Mouse (Mus musculus): ENCODE measurements around the gene Gins2.

Gins2 gene

DNA sequence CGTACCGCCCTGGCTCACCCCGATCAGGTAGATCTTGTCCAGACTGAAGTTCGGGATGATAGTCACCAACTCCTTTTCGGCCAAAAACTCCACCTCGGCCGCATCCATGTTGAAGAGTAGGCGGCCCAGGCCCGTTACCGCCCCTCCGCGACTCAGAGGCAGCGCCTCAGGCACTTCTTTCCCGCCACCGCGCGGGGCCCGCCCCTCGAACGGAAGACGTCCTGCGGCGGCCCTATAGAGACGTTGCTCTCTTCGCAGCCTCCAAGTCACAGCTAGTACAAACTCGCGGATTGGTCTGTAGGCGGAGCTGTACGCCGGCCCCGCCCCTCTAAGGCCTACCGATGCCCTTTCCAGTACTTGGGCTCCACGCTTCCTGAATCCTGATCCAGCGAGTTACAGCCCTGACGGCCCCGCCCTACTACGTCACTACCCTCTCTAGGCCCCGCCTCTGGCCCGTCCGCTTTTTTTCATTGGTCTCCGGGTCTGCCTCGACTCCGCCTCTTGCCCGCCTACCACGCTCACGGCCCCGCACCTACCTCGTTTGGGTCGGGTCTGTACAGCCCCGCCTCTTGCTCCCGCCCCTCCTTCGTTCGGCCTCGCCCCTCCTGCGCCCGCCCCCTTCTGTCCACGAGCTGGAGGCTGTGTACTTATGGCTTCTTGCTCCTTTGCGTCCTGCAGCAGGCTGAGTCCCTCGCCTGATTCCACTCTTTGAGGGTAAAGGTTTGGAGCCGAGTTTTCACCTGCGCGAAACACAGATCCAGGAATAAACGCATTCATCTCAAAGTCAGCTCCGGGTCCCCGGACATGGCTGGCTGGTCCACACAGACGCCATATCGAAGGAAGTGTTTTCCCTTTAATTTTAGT is at the start of gene Gins2:
Gene Gins2, minus strand, starts transcription at position 397 of the 864 bp plus-strand sequence.
- DNase-seq: peak; percentile 98 to 99

DNA sequence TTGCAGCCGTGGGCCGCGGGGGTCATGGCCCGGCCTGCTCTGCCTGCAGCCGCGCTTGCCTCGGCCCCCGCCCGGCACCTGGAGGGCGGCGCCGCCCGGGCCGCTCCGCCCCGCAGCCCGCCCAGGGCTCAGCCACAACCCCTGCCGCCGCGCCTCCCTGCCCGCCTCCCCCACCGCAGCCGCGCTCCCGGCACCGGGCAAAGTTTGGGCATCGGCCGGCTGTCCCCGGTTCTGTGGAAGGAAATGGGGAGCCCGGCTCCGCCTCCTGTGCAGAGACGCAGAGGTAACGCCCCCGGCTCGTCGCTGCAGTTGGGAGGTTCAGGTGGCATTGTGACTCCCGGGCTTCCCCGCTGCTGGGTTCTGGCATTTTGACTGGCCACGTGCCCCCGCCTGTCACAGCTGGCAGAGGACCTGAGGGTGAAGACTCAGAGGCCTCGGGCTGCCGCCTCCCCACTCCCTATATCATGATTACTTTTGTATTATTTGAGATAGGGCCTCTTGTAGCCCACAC is 45.3 kb upstream of the Gins2 start:
- peak; percentile 35 to 36 for DNase-seq

DNA sequence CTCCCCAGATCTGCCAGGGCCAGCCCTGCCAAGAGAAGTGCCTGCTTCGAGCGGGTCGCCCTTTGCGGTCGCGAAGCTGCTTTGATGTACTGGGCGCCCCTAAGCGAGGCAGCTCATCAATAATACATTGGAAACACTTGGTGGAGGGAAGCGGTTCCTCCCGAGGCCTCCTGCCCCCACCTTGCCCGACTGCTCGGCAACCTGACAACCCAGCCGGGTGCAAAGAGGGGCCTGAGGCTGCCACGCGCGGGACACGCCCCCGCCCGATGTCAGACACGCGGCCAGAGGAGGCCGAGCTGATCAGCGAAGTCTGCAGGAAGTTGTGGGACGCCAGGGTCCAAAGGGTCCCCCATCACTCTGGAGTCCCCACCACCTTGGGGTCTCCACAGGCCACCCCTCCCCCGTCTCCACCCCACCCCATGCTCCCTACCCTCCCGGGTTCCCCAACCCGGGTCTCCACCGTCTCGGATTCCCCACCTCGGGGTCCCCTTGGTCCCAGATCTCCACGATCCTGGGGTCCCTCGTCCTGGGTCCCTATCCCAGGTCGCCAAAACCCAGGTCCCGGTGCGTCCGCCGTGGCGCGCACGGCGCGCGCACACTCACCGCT is 44.7 kb upstream of the Gins2 start:
- no peak for DNase-seq

DNA sequence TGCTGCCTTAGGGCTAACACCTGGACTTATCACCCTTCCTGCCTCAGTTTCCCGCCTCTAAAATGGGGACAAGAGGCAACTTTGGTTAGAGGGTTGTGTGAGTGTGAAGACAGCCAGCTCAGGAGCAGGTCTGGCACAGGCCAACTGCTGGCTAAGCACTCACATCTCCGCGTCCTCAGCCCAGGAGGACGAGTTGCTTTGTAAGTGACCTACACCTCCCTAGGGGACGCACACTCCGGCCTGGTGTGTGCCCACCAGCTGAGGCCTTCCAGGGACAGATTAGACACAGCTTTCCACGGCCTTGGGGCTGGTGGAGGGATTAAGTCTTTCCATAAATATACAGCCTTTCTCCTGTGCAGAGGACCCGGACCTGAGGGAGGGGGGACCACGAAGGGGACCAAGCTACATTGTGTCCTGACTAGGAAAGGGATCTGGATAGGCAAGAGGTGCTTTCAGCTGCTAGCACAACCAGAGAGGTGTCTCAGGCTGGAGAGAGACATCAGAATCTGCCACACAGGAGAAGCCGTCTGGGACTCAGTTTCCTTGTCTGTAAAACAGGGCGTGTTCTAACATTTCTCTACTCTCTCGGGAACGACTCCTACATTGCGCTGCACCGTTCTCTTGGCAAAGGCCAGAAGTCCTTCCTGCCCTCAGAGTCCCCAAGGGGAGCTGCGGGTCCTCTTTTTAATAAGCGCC is 44.0 kb upstream of the Gins2 start:
- no peak for DNase-seq

DNA sequence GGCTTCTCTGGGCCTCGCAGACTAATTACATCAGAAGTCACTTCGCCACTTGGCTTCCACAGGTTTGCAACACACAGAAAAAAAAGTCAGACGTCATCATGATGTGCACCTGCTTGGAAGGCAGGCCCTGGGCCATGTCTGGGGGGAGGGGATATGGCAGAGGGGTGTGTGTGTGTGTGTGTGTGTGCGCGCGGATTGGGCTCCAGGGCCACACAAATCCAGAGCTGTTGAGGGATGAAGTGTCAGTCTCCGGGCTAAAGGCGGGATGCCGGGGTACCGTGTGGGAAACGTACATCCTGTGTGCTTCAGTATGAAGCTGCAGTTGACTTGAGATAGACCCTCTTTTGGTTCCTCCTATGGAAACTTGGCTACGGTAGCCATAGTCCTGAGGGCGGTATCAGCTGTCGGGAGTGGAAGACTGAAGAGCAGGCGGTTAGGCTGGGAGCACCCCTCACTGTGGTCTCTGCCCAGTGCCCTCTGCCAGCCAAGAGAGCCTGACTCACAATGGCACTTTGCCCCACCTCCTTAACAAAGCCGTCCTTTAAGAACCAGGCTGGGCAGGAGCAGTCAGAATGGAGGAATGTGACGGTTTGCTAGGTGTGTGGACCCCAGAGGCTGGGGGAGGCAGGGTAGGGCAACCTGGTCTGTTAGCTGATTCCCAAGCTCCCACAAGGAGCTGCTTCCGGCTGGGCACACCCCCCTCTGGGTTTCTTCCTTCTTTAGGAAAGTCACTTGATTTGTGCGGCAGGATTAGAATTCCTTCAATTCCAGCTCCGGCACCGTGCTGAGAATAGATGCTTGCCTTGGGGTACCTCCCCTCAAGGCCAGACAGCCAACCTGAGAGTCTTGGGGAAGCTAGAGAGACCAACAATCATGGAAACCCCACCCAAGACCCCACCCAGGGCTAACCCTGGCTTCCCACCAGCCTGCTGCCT is 42.6 kb upstream of the Gins2 start:
- no peak for DNase-seq

DNA sequence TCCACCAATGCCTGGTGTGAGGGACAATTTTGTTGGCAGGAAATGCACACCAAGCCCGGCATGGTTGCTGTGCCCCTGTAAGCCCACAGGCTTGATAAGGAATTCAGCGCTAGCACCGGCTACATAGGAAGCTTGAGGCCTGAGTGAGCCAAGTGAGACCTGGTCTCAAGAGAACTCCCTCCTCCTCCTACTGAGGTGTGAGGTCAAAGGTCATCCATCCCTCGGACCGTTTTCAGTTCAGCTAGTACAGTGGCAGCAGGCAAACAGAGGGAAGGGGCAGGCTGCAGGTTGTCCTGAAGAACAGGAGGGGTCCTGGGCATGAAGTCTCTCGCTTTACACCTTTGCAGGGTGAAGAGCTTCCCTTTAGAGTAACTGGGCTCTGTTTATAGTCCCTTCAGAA is 41.7 kb upstream of the Gins2 start:
- DNase-seq: no peak

DNA sequence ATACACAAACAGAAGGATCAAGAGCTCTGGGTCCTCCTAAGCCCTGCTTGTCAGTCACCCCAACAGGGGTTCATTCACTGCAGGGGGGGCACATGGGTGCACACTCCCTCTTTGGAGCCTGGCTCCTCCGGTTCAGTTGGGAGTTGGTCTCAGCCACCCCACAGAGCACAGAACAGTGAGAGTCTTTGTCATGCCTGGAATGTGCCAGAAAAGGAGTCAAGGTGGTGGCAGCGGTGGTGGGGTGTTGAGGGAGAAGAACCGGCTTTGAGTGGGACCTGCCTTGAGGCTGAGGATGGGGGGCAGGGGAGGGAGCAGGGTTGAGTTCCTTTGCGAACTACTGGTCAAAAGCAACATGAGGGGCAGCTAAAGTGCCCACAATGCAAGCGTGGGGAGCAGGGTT is 40.9 kb upstream of the Gins2 start:
- no peak for DNase-seq

DNA sequence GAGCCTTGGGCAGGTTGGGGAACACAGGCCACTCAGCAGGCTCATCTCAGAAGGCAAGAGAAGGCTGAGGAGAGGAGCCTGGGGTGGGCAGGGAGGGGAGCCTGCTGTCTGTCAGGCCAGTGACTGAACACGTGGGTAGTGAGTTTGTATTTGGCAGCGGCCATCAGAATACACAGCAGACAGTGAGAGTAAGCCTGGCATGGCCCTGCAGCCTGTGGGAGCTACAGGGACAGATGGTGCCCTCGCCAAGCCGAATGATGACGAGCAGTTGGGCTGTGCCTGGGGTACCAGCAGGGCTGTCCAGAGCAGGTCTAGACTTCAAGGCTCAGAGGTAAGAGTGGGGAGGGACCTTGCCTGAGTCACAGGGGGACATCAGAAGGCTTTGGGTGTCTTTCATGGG is 38.2 kb upstream of the Gins2 start:
- DNase-seq: peak; percentile 55 to 69

DNA sequence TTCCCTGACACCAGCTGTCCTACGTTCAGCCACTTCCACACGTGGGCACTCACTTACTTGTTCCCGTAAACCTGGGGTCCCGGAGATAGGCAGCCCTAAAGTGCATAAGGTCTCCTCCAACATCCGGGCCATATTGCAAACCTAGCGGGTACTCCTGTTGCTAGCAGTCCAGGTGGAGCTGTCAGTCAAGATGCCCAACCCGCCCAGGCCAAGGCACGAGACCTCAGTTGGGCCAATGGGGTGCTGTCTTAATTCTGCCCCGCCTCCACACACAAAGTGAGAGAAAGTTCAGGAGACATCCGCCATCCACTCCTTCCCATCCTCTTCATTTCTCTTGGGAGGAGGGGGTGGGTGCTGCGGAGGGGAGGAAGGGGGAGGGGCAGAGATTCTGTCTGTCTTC is 37.4 kb upstream of the Gins2 start:
- no peak for DNase-seq

DNA sequence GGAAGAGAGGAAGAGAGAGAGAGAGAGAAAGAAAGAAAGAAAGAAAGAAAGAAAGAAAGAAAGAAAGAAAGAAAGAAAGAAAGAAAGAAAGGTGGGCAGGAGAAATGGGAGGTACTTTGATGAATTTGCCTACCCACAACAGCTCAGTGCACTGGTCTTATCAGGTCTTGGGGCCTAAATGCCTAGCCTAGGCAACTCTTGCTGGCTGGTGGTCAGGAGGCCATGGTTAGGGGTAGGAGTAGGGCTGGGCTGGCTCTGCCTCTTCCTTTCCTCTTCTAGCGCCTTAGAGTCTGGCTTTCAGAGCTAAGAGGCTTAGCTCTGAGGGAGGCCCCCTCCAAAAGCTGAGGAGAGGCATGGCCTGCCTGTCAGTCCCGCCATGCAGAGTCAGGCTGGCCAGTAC is 34.5 kb upstream of the Gins2 start:
- no peak for DNase-seq

DNA sequence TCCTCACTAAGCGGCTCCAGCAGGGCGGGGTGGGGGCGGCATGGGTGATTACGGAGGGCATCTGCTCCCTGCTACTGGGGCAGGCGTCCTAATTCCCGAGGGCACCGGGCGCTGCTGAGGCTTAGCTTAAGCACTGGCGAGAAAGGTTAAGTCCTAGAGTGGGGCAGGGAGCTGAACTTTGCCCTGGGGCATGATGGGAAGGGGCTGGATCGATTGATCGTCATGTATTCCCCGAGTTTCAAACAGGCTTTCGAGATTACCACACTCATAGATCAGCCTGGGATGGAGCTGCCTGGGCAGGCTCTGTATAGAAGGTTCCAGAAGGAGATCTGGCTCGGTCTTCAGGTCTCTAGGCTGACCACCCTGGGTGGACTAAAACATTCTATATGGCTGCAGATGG is 33.1 kb upstream of the Gins2 start:
- no peak for DNase-seq

DNA sequence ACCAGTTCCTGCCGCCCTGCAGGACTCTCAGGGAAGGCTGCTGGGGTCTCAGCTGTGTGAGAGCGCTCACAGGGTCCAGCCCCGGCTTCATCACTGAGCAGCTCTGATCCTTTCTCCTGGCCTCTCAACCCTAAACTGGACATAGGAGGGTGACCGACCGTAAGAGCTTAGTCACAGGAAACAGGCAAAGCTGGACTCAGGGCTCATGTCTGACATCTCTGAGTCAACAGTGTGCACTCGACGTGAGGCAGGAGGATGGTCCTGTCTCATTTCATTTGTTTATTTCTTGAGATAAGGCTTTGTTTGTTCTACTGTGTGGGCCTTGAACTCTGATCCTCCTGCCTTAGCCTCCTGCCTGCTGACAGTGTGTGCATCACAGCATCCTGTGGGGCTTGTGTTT is 31.3 kb upstream of the Gins2 start:
- no peak for DNase-seq

DNA sequence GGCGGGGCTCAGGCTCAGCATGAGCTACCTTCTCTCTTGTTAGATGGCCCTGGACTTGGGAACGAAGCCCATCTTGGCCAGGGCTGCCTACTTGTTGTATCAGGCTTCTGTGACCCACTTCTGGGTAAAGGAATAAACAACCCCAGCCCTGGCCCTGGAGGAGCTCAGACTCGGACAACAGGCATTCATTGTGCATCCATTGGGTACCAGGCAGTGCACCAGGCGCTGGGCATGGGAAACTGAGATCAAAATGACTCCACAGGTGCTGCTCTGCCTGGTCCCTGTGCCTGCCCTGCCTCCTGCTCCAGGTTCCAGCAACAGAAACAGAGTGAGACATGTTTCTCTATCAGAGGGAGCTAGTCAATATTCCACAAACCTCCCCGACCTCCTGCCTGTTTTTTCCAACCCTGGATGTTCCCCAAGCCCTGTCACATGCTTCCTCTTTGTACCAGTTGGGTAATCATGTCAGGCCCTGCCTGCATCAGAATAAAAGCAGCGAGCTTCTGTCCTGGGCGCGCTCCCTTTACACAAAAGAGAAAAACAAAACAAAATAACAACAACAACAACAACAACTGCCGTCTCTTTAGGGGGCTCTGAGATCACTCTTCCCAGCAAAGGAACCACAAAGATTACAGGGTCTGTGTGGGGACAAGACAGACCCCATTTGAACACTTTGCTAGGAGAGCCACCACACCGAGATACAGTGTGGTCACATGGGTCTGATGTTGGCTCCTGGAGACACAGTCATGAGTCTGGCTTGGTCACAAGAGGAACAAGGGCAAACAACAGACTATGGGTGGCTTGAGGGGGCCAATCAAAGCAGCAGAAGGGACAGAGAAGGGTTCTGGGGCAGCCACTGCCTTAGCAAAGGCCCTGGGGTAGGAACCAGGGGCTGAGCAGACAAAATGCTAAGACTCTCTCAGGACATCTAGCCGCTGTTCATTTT is 30.4 kb upstream of the Gins2 start:
- DNase-seq: peak in 1 of 2 experiments; percentile 23

DNA sequence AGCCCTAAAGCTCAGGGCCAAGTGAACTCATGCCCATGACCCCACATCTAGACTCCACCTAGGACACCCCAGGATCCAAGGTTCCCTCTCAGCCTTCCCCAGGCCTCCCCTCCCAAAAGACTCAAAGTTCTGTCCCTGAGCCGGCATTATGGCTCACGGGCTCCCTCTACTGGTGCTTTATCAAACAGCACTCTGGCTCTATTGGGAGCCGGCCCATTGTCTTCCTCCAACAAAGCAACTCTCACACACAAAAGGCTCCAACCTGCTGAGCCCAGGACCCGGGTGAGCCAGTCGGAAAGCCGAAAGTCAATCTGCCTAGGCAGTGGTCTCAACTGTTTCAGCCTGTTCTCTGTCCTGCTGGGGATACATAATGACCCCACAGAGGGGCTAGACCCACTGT is 29.0 kb upstream of the Gins2 start:
- DNase-seq: peak; percentile 63 to 76

DNA sequence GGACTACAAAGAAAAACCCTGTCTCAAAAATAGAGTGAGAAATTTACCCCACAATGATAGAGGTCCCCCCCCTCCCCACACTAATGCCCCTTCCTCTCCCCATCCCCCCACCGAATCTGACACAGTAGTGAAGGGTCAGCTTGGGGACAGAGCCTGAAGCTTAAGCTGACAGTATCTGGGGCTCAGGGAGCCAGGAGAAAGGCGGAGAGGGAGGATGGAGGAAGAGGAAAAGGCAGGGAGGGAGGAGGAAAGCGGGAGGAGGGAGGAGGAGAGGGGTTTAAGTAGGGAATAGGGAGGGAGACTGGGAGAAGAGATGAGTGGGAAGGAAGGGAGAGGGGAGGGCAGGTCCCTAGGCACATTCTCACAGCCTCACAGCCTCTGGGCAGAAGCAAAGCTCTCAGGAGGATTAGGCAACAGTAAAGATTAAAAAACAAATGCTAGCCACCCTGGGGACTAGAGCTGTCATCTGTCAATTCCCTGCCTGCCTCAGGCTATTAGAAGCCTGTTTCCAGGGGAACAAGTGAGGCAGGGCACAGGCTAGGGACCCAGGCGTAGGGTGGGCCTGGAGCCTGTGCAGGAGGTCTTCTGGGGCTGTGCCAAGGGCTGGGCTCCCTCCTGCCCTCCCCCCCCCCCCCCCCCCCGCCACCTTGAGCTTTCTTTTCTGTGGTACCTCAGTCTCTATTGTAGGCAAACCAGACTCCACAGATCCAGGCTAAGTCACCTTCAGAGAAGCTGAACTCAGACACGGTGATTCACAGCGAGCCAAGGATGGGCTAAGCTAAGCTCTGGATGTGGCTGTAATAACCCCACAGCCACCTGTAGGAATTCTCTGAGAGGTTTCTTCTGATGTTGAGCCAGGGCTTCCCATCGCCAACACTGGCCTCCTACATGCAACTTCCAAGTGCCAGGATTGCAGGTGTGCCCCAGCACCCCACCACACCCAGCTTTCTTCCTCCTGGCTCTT is 27.8 kb upstream of the Gins2 start:
- DNase-seq: no peak

DNA sequence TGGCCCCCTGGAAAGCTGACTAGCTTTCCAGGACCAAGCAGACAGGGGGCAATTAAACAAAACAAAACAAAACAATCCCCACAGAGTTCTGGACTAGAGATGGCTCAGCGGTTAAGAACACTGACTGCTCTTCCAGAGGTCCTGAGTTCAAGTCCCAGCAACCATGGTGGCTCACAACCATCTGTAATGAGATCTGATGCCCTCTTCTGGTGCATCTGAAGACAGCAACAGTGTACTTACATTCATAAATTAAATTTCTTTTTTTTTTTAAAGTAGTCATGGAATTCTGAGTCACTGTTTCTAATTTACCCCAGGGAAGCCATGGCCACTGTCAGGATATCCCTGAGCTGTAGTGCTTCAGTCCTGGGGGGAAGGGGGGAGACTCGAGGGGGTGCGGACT is 25.4 kb upstream of the Gins2 start:
- no peak for DNase-seq

DNA sequence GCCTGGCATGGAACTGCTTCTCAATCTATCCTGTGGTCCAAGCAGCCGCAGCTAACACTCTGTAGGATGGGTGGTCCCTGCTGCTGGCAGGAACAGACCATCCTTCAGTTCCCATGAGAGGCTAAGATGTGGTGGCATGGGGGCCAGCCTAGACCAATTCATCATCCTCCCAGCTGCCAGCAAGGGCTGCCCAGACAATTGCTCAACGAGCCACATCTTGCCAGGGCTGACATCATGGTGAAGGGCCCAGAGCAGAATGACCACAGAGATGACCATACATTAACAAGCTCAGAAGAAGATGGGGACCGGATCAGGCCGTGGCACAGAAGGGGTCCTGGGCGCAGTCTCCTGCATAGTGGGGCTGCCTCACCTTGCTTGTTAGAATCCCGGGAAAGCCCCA is 21.7 kb upstream of the Gins2 start:
- DNase-seq: no peak

DNA sequence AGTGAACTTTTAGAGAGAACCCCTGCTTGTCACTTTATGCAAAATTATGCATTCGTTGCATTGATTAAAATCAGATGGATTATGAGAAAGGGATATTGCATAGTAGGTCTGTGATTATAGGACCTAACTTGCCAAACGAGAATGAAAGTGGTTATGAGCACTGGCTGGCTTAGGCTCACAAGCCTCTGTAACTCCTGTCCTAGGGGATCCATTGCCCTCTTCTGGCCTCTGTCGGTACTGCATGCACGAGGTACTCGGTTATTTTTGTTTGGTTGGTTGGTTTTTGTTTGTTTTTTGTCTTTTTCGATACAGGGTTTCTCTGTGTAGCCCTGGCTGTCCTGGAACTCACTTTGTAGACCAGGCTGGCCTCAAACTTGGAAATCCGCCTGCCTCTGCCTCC is 18.8 kb upstream of the Gins2 start:
- peak; percentile 80 to 84 for DNase-seq

DNA sequence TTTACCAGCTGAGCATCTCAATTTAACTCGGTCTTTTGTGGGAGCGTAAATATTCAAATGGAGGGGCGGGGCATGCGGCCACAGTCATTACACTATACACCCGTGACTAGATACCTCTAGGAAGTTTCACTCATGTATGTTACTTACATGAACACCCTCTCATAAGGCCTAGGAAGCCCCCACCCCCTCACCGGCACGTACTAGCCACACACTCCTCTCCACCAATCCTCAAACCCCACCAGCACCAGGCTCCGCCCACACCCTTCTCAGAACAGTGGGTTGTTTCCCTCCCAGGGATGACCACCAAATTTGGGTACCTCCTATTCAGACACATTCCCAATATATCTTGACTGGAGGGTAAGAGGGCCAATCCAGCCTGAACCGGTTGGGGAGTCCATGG is 18.4 kb upstream of the Gins2 start:
- DNase-seq: no peak

DNA sequence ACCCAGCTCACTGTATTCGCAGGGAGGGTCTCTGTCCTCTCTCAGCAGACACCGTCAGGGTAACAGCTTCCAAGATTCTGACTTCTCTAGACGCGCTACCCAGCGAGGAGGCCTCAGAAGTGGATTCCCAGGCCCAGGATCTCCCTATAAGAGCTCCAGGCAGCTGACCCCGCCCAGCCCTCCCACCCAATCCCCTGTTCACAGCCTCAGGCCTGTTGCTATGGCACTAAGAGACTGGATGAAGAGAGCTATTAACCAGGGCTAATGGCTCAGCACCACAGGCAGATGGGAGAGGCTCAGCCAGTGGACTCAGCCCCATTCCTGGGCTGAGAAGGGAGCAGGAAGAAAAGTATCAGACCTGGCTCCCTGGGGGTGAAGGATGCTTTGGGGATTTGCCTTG is 13.6 kb upstream of the Gins2 start:
- no peak for DNase-seq

All from cerebellum, adult 18-20 months (tissue).